Mouse (Mus musculus) neural tube, postnatal 0 days (tissue): ENCODE measurements around the gene Cpsf7. TPM values are rescaled to one million over a fixed set of nuclear protein-coding genes. Genes with fewer than 3 reads are reported as not detected.

Experiments
- polyA plus RNA-seq: library from polyadenylated mRNA; unstranded; fragments of >200 nt; fragmentation: Nextera tagmentation; extraction: Ambion mirVana; gene quantifications from 2 replicates; pipeline ENCODE4 v1.2.1, GENCODE M21; 2015

The Cpsf7 gene
- 28.2 and 32.1 TPM in 2 replicates for polyA plus RNA-seq

DNA sequence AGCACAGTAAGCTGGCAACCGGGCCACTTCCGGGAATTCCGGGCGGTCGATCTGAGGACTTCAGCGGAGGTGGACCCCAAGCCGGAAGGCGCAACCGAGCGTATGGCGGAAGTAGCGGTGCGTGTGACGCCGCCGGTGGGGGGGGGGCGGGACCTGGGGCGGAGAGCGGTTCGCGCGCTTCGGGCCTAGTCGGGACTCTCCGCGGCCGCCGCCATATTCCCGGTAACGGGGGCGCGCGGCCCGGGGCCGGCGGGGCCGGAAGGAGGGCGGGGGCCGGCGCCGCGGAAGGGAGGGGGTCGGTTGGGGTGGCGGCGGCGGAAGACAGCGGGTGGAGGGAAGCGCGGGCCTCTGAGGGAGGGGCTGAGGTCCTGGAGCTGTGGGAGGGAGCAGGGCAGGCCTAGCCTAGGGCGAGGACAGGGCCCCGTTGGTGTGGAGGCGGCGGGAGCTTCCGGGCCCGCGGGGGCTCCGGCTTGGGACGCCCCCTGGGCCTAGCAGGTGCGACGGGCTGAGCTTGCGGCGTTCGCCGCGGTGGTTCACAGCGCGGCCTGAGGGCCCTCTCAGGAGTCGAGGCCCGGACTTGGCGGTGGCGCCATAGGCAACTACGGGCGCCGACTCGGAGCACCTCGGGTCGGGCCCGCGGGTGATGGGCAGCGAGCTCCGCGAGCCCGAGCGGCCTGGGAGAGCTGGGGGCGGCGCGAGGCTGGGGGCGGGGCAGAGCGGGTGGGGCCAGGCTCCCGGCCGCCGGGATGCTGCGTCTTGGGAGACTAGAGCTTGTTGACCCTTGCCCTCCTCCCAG is at the start of gene Cpsf7:
Gene Cpsf7 (plus strand): TSS at position 161 of the 796 bp plus-strand sequence.

DNA sequence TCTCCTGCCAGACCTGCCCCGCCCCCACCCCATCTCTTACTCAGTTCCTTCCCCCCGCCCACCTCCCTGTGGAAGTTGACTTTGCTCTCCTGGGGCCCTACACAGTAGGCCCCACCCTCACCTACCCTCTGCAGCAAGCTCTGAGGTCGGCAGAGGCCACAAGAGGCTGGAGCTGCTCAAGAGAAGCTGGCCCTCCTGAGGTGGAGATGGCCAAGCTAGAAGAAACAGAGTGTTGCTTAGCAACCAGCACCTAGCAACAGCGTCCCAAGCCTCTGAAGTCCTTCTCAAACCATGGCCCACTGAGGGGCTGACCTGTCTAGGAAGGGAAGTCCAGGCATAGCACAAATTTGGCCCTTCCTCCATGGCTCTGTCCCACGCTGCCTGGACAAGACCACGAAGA is 42.4 kb upstream of the Cpsf7 start, which contains the start of gene Ppp1r32:
Gene Ppp1r32 (minus strand): TSS at position 226 of the 400 bp plus-strand sequence.

DNA sequence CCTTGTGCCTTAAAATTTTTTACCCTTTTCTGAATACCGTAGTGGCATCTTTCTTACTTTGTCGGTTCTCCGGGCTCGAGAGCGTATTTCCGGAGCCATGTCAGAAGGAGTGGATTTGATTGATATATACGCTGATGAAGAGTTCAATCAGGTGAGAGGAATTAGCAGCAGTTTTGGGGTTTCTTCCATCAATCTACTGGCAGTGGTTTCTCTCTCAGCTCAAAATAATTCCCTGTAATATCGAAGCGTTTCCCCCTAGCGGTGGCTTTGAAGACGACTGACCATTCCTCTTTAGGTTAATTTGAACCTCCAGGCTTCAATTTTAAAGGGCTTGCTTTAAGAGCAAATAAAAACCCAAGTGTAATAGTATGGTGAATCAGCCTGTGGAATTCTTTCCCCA is 844 bp downstream of the Cpsf7 start, which contains the start of gene Sdhaf2:
Gene Sdhaf2 (minus strand): TSS at position 233 of the 400 bp plus-strand sequence.

DNA sequence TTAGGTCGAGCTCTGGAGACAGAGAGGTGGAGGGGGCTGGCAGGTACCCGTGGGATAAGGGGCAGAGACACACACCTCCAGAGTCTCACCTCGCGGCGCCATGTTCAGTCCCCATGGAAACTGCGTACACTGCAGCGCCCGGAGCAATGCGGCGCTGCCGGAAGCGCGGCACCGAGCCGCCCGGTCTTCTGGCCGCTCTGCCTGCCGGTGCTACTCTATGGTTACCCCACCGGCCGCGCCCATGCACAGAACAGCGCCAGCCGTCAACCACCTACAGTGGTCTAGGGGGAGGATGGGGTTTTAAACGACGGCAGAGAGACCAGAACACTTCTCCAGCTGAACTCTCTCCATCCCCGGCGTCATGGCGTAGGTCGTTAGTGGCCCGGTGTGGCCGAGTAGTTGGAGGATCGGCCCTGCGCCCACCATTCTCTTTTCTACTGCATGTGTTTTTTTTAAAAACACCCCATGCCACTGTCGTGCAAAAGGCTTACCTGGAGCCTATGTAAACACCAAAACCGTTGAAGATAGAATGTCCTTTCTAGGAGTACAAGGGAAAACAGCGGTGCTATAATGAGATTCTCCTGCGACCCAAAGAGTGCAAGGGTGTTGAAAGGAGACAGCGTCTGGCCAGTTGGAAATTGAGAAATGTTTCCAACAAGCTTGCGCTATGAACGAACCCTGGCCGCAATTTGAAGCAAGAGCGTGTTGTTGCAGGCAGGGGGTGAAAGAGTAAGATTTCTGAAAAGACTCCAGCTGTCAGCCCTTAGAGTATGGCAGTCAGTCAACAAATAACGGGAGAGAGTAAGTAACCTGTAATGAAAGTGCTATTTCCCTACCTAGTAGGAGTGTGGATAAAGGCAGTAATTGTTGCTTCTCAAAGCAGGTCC is 30.8 kb downstream of the Cpsf7 start, which contains the start of gene Tmem216:
Gene Tmem216 (minus strand): TSS at position 615 of the 887 bp plus-strand sequence.

DNA sequence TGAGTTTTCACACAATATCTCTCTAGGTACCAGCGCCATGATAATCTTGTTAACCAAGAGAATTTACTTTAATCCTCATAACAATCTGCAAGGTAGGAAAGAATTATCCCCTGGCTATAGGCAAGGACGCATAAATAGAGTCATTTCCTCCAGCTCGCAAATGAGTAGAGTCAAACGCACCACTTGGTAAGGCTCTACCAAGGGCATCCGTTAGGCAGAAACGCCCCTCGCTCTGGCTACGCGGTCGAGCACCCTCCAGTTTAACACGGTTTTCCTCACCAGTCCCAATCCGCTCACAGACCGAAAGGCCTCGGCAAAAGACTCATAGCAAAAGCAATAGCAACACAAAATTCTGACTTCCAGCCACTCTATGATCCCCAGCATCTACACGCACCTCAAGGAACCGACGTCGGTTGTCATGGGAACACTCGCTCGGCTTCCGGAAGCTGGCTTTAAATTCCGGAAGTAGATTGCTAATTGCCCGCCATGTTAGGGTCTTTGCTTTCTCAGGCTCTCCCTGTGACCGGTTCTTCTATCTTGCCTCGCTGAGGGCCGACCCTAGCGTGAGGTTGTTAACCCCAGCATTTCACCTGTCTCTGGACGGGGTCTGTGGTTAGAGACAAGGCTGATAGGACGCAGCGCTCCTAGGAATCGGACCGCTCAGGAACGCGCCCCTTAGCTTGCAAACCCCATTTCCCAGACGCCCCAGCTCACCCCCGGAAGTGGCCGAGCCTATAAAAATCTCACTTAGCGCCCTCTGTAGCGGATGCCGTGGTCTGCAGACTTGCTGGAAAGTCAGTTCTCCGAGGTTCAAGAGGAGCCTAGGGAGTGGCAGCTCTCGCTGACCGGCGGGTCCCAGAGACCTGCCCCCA is 51.9 kb downstream of the Cpsf7 start, which contains the start of the genes Cyb561a3 and Tmem138:
Gene Cyb561a3 (plus strand): TSS at position 483 of the 872 bp plus-strand sequence.
Gene Tmem138 (minus strand): TSS at position 673 of the 872 bp plus-strand sequence.

Other genes starting within 250 kb of the Cpsf7 start
- 11.3 and 13.8 TPM in 2 replicates for gene Dagla, start 220.4 kb upstream of the Cpsf7 start, polyA plus RNA-seq
- 32.7 and 43.1 TPM in 2 replicates for gene Syt7, start 136.2 kb upstream of the Cpsf7 start, polyA plus RNA-seq
- 2.3 and 2.5 TPM in 2 replicates for gene Lrrc10b, start 67.8 kb upstream of the Cpsf7 start, polyA plus RNA-seq
- gene Ppp1r32, start 42.3 kb upstream of the Cpsf7 start, polyA plus RNA-seq = 1.7 and 1.8 TPM in 2 replicates
- gene Sdhaf2, start 876 bp downstream of the Cpsf7 start, polyA plus RNA-seq = 66.1 and 68.5 TPM in 2 replicates
- 47.7 and 51.7 TPM in 2 replicates for gene Tmem216, start 31.0 kb downstream of the Cpsf7 start, polyA plus RNA-seq
- 15.8 and 18.5 TPM in 2 replicates for gene Cyb561a3, start 51.9 kb downstream of the Cpsf7 start, polyA plus RNA-seq
- 32.0 and 35.3 TPM in 2 replicates for gene Tmem138, start 52.1 kb downstream of the Cpsf7 start, polyA plus RNA-seq
- 107 and 120 TPM in 2 replicates for gene Ddb1, start 80.1 kb downstream of the Cpsf7 start, polyA plus RNA-seq
- gene Tkfc, start 80.4 kb downstream of the Cpsf7 start, polyA plus RNA-seq = 15.1 and 17.3 TPM in 2 replicates
- gene Vwce, start 108.9 kb downstream of the Cpsf7 start, polyA plus RNA-seq = 1.8 and 2.3 TPM in 2 replicates
- gene Pga5, start 152.8 kb downstream of the Cpsf7 start, polyA plus RNA-seq = 0.17 TPM in 1 of 2 replicates, not detected in the other
- gene Vps37c, start 163.5 kb downstream of the Cpsf7 start, polyA plus RNA-seq = 21.6 and 22.4 TPM in 2 replicates
- 0.18 and 0.21 TPM in 2 replicates for gene Cd5, start 213.7 kb downstream of the Cpsf7 start, polyA plus RNA-seq